Mouse (Mus musculus): ENCODE results near the gene Gm10337.

DNA sequence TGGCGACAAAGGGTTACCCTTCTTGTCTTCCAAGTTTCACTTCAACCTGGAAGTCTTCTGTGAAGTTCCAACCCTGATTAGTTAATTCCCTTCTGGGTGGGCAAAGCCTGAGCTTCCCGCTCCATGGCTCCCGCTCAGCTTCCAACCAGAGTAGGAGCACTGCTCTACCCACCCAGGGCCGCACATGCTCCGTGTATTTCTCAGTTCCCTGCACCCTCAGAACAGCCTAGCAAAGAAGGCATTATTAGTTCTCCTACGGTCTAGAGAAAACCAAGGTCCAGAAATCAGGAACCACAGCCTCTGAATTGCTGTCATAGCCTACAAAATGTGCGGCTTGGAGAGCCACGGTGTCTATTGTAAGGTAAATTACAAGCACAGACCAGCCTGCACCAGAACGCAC lies 6.6 kb downstream of the Gm10337 start:
- TF ChIP-seq POLR2A (IDR thresholded peaks at IDR 0.05; ENCODE audit: low read depth, low read length) (no peak), CTCF (IDR thresholded peaks at IDR 0.05; ENCODE audit: borderline replicate concordance, insufficient read depth, low read length) (no peak)

Data from embryonic fibroblast, embryonic 13.5 days (primary cell).